Mouse (Mus musculus): Measurements from ENCODE around the gene Gle1. TPM values are rescaled to one million over a fixed set of nuclear protein-coding genes. Genes with fewer than 3 reads are reported as not detected.
A peak's percentile ranks its signal among the peaks of the same experiment; 100 is the strongest.

The Gle1 gene
- total RNA-seq, 2 experiments from 2014 or later = 35.9 to 37.4 TPM

- intact Hi-C loops (cut with DNase I) = loop anchor here (5.0 kb wide), 1 partner anchor 43 kb away; no protein-coding TSS in a partner anchor
- DNase-seq (ENCODE audit: low spot score in 2 of 2) = no peak
Observed at GRCm38 (mm10) chr2:29948896-29949295, 13.7 kb downstream of the Gle1 start.

DNA sequence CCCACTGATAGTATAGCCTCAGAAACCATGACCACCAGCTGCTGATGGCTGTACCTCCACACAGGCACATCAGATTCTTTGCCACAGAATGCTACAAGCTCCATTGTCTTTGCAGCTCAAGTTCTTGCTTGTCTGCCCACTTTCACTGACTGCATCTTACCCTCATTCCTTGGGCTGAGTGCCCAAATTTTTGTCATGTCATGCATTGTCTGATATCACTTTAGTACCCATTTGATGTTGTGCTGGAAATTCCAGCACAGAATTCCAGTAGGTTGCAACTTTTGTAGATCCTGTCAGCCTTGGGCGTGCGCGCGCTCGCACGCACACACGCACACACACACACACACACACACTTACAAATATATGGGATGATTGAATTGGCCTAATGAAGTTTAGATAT is 26.0 kb downstream of the Gle1 start:
- no peak for DNase-seq (ENCODE audit: low spot score in 2 of 2)
- intact Hi-C loops (cut with DNase I) = no loop called here

DNA sequence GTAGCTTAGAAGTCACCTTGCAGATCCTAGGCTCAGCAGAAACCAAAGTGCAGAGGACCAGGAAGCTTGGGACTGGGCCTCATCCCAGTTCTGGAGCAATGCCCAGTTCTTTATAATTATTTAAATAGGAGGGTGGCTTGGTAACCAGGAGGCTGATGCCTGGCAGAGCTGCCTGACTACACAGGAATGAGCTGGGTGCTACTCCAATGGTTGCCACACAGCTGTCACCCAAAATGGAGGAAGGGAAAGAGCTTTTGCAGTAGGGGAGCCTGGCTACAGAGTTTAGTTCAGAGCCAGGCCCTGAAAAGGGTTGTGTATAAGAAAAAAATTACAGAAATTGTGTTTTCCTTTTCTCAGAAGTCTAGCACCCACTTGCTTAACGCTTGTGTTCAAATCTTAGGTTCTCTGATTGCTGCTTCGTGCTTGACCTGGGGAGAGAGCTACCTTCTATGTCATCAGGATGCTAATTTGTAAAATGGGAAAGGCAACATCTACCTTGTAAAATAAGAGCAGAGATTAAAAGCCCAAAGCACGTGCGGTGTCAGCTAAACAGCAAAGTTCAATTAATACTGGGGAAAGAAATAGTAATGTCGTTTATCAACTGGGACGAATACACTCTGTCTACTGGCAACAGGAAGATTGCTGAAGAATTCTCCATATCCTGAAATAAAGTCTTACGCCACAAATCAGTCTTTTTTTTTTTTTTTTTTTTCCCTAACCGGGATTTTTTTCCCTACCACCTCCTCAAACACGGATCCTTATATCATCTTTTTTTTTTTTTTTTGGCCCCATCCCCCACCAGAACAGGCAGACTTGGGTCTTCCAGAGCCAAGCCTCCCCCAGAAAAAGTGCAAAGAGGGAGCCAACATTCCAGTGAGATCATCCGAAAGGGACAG is 29.4 kb downstream of the Gle1 start:
- intact Hi-C loops (cut with DNase I) = no loop called here
- peak; percentile 52 to 84 for DNase-seq (ENCODE audit: low spot score in 2 of 2)

GRCm38 (mm10) chr2:29965250-29965843 is 30.1 kb downstream of the Gle1 start, which contains the start of gene Sptan1:
TSS of gene Sptan1 (plus strand) at chr2:29965560.
- intact Hi-C loops (cut with DNase I) = no loop called here
- DNase-seq (ENCODE audit: low spot score in 2 of 2) = peak; percentile 95 to 97

DNA sequence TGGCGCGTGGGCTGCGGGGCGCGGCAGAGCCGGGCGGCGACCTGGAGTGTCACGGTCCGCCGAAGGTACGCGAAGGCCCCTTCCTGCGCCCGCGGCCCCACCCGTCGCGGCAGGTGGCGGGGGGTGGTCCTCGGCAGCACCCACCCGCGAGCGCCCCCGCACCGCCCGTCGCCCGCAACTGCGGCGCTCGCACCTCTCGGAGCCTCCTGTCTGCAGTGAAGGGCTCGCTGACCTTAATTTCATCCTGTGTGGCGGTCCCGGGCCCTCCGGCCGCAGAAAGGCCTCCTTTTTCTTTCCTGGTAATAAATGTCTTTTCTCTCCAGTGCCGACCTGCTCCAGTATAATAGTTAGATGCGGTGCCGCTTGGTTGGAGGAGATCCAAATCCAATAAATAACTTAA is 30.7 kb downstream of the Gle1 start:
- intact Hi-C loops (cut with DNase I) = no loop called here
- DNase-seq (ENCODE audit: low spot score in 2 of 2) = peak; percentile 31 to 51

DNA sequence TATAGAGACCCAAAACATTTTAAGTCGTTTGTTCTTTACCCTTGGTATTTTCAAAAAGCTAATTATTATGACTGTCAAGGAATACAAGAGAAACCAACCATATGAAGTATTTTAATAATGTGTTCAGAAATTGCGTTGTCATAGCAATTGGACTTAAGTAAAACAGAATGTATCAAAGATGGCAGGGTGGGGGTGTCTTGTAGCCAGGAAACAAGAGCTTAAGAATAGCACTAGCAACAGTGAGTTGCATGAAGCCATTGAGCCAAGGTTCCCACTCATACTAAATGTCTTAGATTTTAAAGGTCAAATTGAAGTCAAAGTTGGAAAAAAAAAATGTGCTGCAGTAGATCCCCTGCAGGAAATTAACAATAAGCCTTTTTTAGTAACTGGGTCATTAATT is 31.6 kb downstream of the Gle1 start:
- peak; percentile 32 to 54 for DNase-seq (ENCODE audit: low spot score in 2 of 2)
- intact Hi-C loops (cut with DNase I) = no loop called here

DNA sequence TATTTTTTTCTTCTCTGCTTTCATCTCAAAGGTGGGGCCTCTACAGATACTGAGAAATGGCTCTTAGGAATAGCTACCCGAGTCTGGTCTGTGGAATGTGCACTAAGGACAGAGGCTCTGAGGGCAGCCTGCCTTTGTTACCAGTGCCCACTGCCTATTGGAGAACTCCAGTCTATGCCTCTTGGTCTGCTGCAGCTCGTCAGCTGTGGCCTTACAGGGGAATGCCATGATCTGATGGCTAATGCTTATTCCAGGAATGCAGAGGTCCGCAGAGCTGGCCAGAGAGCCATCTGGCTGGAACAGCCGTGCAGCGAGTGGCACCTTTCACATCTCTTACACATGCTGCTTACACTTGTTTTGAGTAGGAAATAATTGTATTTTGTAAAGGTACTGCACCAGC is 32.5 kb downstream of the Gle1 start:
- intact Hi-C loops (cut with DNase I) = no loop called here
- DNase-seq (ENCODE audit: low spot score in 2 of 2) = no peak

- no peak for DNase-seq (ENCODE audit: low spot score in 2 of 2)
- intact Hi-C loops (cut with DNase I) = no loop called here
Observed at GRCm38 (mm10) chr2:29968638-29969037, 33.4 kb downstream of the Gle1 start.

DNA sequence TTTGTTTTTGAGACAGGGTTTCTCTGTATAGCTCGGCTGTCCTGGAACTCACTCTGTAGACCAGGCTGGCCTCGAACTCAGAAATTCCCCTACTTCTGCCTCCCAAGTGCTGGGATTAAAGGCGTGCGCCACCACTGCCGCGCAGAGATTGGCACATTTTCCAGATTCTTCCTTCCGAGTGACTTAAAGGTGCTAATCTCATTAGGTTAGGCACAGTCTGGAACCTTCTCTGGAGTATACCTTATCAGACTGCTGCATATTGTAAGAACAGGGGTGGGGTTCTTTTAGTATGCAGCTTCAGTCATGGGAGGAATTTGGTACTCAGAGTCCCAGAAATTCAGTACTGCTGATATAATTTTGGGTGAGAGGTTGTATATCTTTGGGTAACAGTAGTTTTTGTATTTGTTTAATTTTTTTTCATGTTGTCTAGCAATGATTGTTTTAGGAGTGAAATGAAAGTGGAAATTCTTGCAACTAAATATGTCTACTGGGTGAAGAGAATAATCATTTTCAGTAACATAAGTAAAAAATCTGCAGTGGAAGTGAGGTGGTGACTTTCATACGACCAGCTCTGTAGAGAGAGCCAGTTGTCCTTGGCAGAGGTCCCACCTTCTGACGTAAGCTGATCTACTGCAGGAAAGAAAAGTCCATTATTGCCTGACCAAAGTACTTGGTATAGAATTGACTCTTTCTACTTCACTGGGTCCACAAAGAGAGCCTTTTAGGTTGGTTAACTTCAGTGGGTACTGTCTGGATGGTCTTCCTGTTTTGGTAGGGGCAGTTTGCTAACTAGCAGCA is 36.8 kb downstream of the Gle1 start:
- DNase-seq (ENCODE audit: low spot score in 2 of 2) = peak; percentile 30 to 58

GRCm38 (mm10) chr2:29973525-29973924 is 38.3 kb downstream of the Gle1 start:
- intact Hi-C loops (cut with DNase I) = no loop called here
- no peak for DNase-seq (ENCODE audit: low spot score in 2 of 2)

More for the DNA sequence above, 36.8 kb downstream of the Gle1 start:
- intact Hi-C loops (cut with DNase I) = no loop called here

DNA sequence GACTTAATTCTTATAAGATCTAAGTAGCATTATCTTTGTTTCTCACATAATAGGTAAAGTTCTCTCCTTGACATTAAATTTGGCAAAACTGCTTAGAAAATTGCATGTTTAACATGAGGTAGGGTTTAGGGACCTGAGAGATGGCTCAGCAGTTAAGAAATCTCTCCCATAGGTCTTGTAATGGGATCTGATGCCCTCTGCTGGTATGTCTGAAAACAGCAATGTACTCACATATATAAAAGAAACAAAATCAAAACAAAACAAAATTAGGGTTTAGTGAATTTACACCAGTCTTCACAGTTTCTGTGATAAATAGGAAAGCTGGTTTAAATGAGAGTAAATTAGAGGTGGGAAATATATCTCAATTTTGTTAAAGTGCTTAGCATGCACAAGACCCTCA is 42.1 kb downstream of the Gle1 start:
- DNase-seq (ENCODE audit: low spot score in 2 of 2) = peak; percentile 50 to 72
- intact Hi-C loops (cut with DNase I) = loop anchor here (5.0 kb wide), 1 partner anchor 40 kb away; the partner anchor contains the start of gene Gle1

DNA sequence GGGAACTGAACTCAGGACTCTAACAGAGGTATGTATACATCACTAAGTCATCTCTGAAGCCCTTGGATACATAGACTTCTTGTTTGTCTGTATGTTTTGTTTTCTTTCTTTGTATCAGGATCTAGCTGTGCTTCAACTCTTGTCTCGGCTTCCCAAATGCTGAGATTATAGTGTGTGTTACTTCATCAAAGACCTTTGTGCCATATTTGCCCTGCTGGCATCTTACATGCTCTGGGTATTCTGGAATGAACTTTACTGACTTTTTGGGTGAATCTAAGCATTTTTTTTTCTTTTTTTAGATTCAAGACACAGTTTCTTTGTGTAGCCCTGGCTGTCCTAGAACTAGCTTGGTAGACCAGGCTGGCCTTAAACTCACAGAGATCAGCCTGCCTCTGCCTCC is 45.4 kb downstream of the Gle1 start:
- no peak for DNase-seq (ENCODE audit: low spot score in 2 of 2)
- intact Hi-C loops (cut with DNase I) = no loop called here

DNA sequence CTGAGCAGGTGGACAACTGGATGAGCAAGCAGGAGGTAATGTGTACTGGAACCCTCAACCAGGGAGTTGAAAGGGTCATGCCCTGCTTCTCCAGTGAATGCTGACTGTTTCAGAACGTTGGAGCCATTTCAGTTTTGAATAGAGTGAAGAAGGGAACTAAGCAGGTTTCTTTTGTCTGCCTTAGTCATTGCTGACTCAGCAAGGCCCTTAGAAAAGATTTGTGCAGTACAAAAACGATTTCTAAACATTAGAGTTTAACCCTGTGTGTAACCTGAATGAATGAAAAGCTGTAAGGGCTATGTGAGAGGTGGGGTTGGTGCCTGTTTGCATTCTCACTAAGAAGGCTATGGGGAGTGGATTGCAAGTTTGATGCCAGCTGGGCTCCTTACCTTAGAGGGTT is 56.7 kb downstream of the Gle1 start:
- DNase-seq (ENCODE audit: low spot score in 2 of 2) = no peak
- intact Hi-C loops (cut with DNase I) = loop anchor here (2.0 to 5.0 kb wide), 2 partner anchors 13 to 45 kb away; no protein-coding TSS in a partner anchor

DNA sequence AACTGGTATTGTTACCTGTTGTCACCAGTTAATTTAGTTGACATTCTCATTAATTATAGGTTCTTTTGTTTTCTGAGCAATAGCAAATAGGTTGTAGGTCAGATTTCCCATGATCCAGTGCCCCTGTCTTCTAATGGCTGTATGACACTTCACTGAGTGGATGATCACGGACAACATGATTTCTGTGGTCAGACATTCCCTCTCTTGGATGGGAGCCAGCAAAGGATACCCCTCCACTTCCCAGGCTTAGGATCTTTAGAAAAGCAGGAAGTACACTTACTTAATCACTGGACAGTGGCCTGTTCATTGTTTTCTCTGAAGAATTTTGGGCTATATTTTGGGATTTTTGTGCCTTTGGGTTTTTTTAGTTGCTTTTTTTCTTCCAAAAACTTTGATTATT is 73.9 kb downstream of the Gle1 start:
- intact Hi-C loops (cut with DNase I) = no loop called here
- no peak for DNase-seq (ENCODE audit: low spot score in 2 of 2)

Small RNA genes lying within 50 kb of the gene (microRNA-seq; reads per million reads assigned to microRNA genes)
- gene Mir6997 = 5.3 to 5.7 reads per million in 2 experiments

Other genes with a start within 250 kb of the Gle1 start
- gene Gm13420, start 183.7 kb upstream of the Gle1 start, total RNA-seq (2021) = 1 to 10 TPM; 2.3 TPM
- not detected for gene Gm13547, start 176.1 kb upstream of the Gle1 start, total RNA-seq (2021)
- gene Coq4, start 147.9 kb upstream of the Gle1 start, total RNA-seq (2021) = 10 to 100 TPM; 35.6 to 37.5 TPM
- 10 to 100 TPM; 47.9 to 51.2 TPM for gene Trub2, start 146.9 kb upstream of the Gle1 start, total RNA-seq (2021)
- 10 to 100 TPM; 93.4 to 96.7 TPM for gene Slc27a4, start 132.8 kb upstream of the Gle1 start, total RNA-seq (2021)
- 10 to 100 TPM; 57.3 to 60.2 TPM for gene Urm1, start 115.4 kb upstream of the Gle1 start, total RNA-seq (2021)
- gene Cercam, start 66.3 kb upstream of the Gle1 start, total RNA-seq (2021) = 1 to 10 TPM; 5.2 to 7.2 TPM
- gene Odf2, start 46.2 kb upstream of the Gle1 start, total RNA-seq (2021) = 10 to 100 TPM; 92.6 to 95.3 TPM
- 1,000 to 10,000 TPM in 1 of 2 experiments, 100 to 1,000 TPM in 1; 952 to 1,021 TPM for gene Sptan1, start 30.1 kb downstream of the Gle1 start, total RNA-seq (2021)
- gene Wdr34, start 113.5 kb downstream of the Gle1 start, total RNA-seq (2021) = 10 to 100 TPM; 42.6 to 47.8 TPM
- gene Set, start 122.0 kb downstream of the Gle1 start, total RNA-seq (2021) = 100 to 1,000 TPM; 171 to 193 TPM
- 1 to 10 TPM; 1.8 to 2.2 TPM for gene Pkn3, start 142.3 kb downstream of the Gle1 start, total RNA-seq (2021)
- 10 to 100 TPM; 13.0 to 14.1 TPM for gene Zdhhc12, start 158.2 kb downstream of the Gle1 start, total RNA-seq (2021)
- 100 to 1,000 TPM; 135 to 139 TPM for gene Zer1, start 189.2 kb downstream of the Gle1 start, total RNA-seq (2021)
- 10 to 100 TPM; 65.2 to 69.1 TPM for gene Tbc1d13, start 198.3 kb downstream of the Gle1 start, total RNA-seq (2021)
- gene Endog, start 236.1 kb downstream of the Gle1 start, total RNA-seq (2021) = 10 to 100 TPM; 23.0 to 27.5 TPM
- gene Spout1, start 243.0 kb downstream of the Gle1 start, total RNA-seq (2021) = 10 to 100 TPM; 36.3 to 37.0 TPM